Mouse (Mus musculus) liver, postnatal 0 days (tissue): ENCODE data around the gene Tgm2. TPM values are rescaled to one million over a fixed set of nuclear protein-coding genes. Genes with fewer than 3 reads are reported as not detected.

ENCODE experiments used
- ATAC-seq: fragments of 200-750 bp; cut with Nextera tagmentation; 2 replicates; pipeline ENCODE4 v1.8.0; 2017; ENCODE audit warnings: mild to moderate bottlenecking, moderate library complexity
- DNase-seq: peaks from one replicate; pipeline ENCODE4 v3.0.0-alpha.2; 2016
- H3K27ac ChIP-seq: fragments of 300-500 bp; sonication (generic); 2 replicates; pipeline ENCODE4 v1.5.1; 2014; ENCODE audit warnings: antibody characterized with exemption, moderate library complexity, mild to moderate bottlenecking, low read depth
- H3K27me3 ChIP-seq: fragments of 300-500 bp; sonication (generic); 2 replicates; pipeline ENCODE4 v1.6.1; 2014; ENCODE audit warnings: low read length, control low read depth, mixed read lengths; ENCODE audit not compliant: insufficient read depth
- H3K36me3 ChIP-seq: fragments of 300-500 bp; sonication (generic); replicated peaks from 2 replicates; pipeline ENCODE4 v1.6.1; 2014; ENCODE audit warnings: mild to moderate bottlenecking, control low read depth, low read length, moderate library complexity, mixed read lengths; ENCODE audit not compliant: insufficient read depth
- H3K4me1 ChIP-seq: fragments of 300-500 bp; sonication (generic); 2 replicates; pipeline ENCODE4 v1.6.1; 2014; ENCODE audit warnings: antibody characterized with exemption, mild to moderate bottlenecking, control low read depth; ENCODE audit not compliant: insufficient read depth
- H3K4me2 ChIP-seq: fragments of 300-500 bp; sonication (generic); 2 replicates; pipeline ENCODE4 v1.6.1; 2014; ENCODE audit warnings: low read depth, mild to moderate bottlenecking, low read length, moderate library complexity, mixed read lengths
- H3K4me3 ChIP-seq: fragments of 300-500 bp; sonication (generic); 2 replicates; pipeline ENCODE4 v1.5.1; 2014; ENCODE audit warnings: low read depth, low read length
- H3K9ac ChIP-seq: fragments of 300-500 bp; sonication (generic); replicated peaks from 2 replicates; pipeline ENCODE4 v1.6.1; 2014; ENCODE audit warnings: mild to moderate bottlenecking, moderate library complexity
- H3K9me3 ChIP-seq: fragments of 300-500 bp; sonication (generic); 2 replicates; pipeline ENCODE4 v1.6.1; 2016; ENCODE audit warnings: mild to moderate bottlenecking, control low read depth, low read length, mixed read lengths
- CTCF ChIP-seq: sonication (generic); IDR thresholded peaks from 2 replicates; pipeline ENCODE4 v1.5.1; 2016; ENCODE audit warnings: antibody characterized with exemption, low read depth
- EP300 ChIP-seq: IDR thresholded peaks from 2 replicates; pipeline ENCODE4 v1.6.1; 2016; ENCODE audit warnings: antibody characterized with exemption, low read depth, mild to moderate bottlenecking
- WGBS: fragments of 180-500 bp; shearing (Covaris S2); extraction: QIAGEN DNeasy Blood & Tissue Kit; methylation state at CpG from one replicate; pipeline ENCODE4 v1.1.7; 2014; ENCODE audit not compliant: insufficient replicate concordance; 5-methylcytosine and 5-hydroxymethylcytosine counted together
- polyA plus RNA-seq: library from polyadenylated mRNA; unstranded; fragments of >200 nt; fragmentation: Nextera tagmentation; extraction: Ambion mirVana; gene quantifications from 2 replicates; pipeline ENCODE4 v1.2.1, GENCODE M21; 2015

The Tgm2 gene
- polyA plus RNA-seq, 1 experiment from 2014 or later: 59.7 TPM

DNA sequence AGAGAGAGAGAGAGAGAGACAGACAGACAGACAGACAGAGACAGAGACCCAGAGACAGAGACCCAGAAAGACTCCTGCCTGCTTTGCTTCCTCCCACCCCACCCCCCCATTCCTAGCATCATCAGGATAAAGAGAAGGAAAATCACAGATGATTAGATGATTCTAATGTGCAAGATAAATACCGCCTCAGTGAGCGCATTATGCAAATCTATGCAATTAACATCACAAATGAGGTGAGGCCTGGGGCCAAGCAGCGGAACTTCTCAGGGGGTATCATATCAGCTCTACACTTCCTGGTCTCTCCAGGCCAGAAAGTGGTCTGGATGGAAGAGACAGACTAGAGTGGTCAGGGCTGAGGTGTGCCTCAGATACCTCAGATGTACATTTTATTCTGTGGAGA lies 31.3 kb upstream of the Tgm2 start:
- H3K4me3 ChIP-seq: no peak overlapping the region
- H3K36me3 ChIP-seq: no peaks in the 10 kb centered on the region
- H3K4me2 ChIP-seq: no peak overlapping the region
- H3K27me3 ChIP-seq: no peaks in the 10 kb centered on the region
- ATAC-seq (no peak), DNase-seq (no peak)
- peaks cover 47% of the 10 kb centered on the region for H3K4me1 ChIP-seq
- no peaks in the 10 kb centered on the region for H3K9me3 ChIP-seq
- TF ChIP-seq EP300 (no peak), CTCF (no peak)
- no peak overlapping the region for H3K27ac ChIP-seq
- whole genome bisulfite sequencing: 78% methylated on average over 3 of the region's 3 CpGs
- H3K9ac ChIP-seq: no peak overlapping the region

DNA sequence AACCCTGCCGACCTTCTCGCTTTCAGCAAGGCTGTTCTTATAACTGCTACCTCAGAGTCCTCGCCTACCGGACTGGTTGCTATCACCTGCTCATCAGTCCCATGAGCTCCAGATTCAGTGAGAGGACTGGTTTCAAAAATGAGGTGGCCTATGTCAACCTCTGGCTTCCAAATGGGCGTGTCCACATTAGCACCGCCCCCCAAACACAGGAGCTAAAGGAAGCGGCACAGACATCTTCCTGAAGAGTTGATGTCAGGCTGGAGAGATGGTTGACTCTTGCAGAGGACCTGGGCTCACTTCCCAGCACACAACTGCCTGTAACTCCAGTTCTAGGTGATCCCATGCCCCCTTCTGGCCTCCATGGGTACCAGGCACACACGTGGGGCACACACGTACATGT lies 30.5 kb upstream of the Tgm2 start:
- DNase-seq (no peak), ATAC-seq (no peak)
- peak overlapping the region; percentile 96 for H3K27ac ChIP-seq
- WGBS: 74% methylated on average over 9 of the region's 9 CpGs
- no peak overlapping the region for H3K9ac ChIP-seq
- TF ChIP-seq CTCF: no peak
- TF ChIP-seq EP300: no peak
- no peak overlapping the region for H3K4me2 ChIP-seq
- no peaks in the 10 kb centered on the region for H3K27me3 ChIP-seq
- no peaks in the 10 kb centered on the region for H3K36me3 ChIP-seq
- no peaks in the 10 kb centered on the region for H3K9me3 ChIP-seq
- peaks cover 47% of the 10 kb centered on the region for H3K4me1 ChIP-seq
- H3K4me3 ChIP-seq: no peak overlapping the region

DNA sequence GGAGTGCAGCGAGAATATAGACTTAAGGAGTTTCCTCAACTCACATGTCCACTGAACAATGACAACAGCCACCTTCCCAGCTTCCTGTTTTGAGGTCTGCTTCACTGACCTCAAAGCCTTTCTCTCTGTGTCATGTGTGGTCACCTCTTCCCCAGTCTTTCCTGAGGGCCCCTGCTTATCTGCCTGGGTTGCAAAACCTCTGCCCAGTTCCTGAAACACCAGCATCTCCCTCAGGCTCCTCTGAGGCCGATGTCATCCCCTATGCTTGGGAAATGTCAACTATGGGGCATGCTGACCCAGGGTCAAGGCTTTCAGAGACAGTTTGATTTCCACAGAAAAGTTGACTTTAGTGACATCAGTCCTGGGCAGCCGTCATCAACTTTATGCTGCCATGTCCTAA lies 29.2 kb upstream of the Tgm2 start:
- peak; percentile 90 for ATAC-seq
- Histone ChIP-seq H3K4me1 (peaks cover 47% of the 10 kb centered on the region), H3K9ac (no peak overlapping the region), H3K27ac (peak overlapping the region; percentile 96), H3K9me3 (no peaks in the 10 kb centered on the region), H3K4me3 (no peak overlapping the region), H3K27me3 (no peaks in the 10 kb centered on the region), H3K4me2 (peak overlapping the region; percentile 37), H3K36me3 (no peaks in the 10 kb centered on the region)
- TF ChIP-seq CTCF (no peak), EP300 (peak; percentile 91)
- DNase-seq: peak; percentile 77
- 2% methylated on average over 3 of the region's 3 CpGs for WGBS

DNA sequence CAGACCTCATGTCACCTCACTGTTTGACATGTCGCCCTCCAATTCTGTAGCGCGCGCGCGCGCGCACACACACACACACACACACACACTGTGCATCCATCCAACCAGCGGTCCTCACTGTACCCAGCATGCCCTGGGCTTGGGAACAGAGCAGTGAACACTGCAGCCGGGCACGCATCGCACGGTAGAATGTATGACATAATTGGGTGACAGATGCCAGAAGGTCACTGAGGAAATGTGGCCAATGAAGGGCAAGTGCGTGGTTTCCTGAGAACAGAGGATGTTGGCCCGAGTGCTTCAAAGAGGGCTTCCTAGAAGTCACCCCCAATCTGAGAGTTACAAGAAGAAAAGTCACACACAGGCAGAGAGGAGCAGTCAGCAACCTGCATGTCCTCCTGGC lies 28.7 kb upstream of the Tgm2 start:
- Histone ChIP-seq H3K9me3 (no peaks in the 10 kb centered on the region), H3K9ac (no peak overlapping the region), H3K4me2 (peak overlapping the region; percentile 37), H3K36me3 (no peaks in the 10 kb centered on the region), H3K27me3 (no peaks in the 10 kb centered on the region), H3K27ac (peak overlapping the region; percentile 96), H3K4me1 (peaks cover 47% of the 10 kb centered on the region), H3K4me3 (no peak overlapping the region)
- 48% methylated on average over 15 of the region's 15 CpGs for WGBS
- peak; percentile 36 for ATAC-seq
- DNase-seq: peak; percentile 46
- TF ChIP-seq CTCF (no peak), EP300 (no peak)

DNA sequence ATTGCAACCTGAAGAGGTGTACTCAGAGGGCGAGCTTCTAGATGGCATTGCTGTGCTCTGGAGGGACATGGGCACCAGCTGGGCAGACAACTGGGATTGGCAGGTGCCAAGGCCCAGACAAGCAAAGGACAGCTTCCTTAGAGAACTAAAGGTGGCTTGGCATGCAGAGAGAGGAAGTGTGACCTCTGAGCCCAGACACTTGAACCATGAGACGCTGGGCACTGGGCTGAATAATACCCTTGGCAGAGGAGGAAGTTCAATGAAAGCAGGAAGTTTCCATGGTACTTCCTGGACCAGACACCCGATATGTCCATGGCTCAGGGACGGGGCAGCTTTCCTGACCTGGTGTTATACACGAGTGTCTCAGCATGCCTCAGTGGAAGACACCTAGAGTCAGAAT lies 28.2 kb upstream of the Tgm2 start:
- H3K27me3 ChIP-seq: no peaks in the 10 kb centered on the region
- WGBS: 36% methylated on average over 5 of the region's 5 CpGs
- H3K4me2 ChIP-seq: peak overlapping the region; percentile 37

DNA sequence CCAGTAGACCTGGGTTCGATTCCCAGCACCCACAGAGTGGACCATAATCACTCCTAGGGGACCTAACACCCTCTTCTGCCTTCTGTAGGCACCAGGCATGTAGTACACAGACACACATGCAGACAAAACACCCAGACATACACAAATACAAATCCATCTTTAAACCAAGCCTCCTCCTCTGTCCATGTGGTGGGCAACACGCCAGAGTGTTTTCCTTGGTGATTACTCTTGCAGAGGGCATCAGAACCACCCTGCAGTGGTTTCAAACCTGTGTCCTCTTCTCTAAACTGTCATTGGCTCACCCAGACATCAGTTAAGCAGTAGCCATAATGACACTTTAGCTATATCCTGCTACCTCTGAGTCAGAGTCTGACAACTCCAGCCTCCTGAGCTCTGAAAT lies 24.2 kb upstream of the Tgm2 start:
- Histone ChIP-seq H3K9me3 (no peaks in the 10 kb centered on the region), H3K9ac (no peak overlapping the region), H3K4me3 (no peak overlapping the region), H3K4me2 (no peak overlapping the region), H3K27me3 (no peaks in the 10 kb centered on the region), H3K27ac (no peak overlapping the region), H3K36me3 (no peaks in the 10 kb centered on the region), H3K4me1 (peaks cover 45% of the 10 kb centered on the region)
- WGBS: 79% methylated on average over 2 of the region's 2 CpGs
- TF ChIP-seq EP300: no peak
- DNase-seq: no peak
- ATAC-seq: no peak

More for the DNA sequence above, 28.2 kb upstream of the Tgm2 start:
- H3K27ac ChIP-seq: peak overlapping the region; percentile 96
- H3K4me1 ChIP-seq: peaks cover 44% of the 10 kb centered on the region
- ATAC-seq: no peak
- no peaks in the 10 kb centered on the region for H3K9me3 ChIP-seq
- no peak overlapping the region for H3K9ac ChIP-seq
- no peak overlapping the region for H3K4me3 ChIP-seq
- no peak for DNase-seq
- TF ChIP-seq CTCF (no peak), EP300 (no peak)
- H3K36me3 ChIP-seq: no peaks in the 10 kb centered on the region

DNA sequence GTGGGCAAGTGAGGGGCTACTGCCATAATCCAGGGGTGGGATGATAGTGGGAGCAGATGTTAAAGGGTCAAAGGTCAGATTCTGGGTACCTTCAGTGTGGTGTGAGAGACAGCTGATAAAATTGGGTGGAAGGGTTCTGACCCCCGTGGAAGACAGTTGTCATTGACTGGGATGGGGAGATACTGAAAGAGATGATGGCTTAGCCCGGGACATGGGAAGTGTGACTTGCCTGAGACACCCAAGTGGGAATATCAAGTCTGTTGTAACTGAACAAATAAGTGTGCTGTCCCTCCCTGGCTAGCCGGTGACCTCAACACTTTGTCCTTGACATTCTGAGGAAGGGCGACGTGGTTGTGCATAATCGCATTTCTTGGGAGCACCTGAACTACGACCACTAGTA lies 23.5 kb upstream of the Tgm2 start:
- H3K9ac ChIP-seq: no peak overlapping the region
- no peaks in the 10 kb centered on the region for H3K27me3 ChIP-seq
- H3K4me1 ChIP-seq: peaks cover 45% of the 10 kb centered on the region
- WGBS: 65% methylated on average over 7 of the region's 7 CpGs
- H3K36me3 ChIP-seq: no peaks in the 10 kb centered on the region
- no peak overlapping the region for H3K4me2 ChIP-seq
- no peaks in the 10 kb centered on the region for H3K9me3 ChIP-seq
- DNase-seq (no peak), ATAC-seq (no peak)
- no peak for TF ChIP-seq CTCF
- TF ChIP-seq EP300: no peak
- H3K27ac ChIP-seq: no peak overlapping the region
- no peak overlapping the region for H3K4me3 ChIP-seq
